Mouse (Mus musculus): ENCODE measurements around the gene Sorbs1. TPM values are rescaled to one million over a fixed set of nuclear protein-coding genes. Genes with fewer than 3 reads are reported as not detected.

The Sorbs1 gene
- polyA plus RNA-seq, 2 experiments: 35.3 to 40.6 TPM

DNA sequence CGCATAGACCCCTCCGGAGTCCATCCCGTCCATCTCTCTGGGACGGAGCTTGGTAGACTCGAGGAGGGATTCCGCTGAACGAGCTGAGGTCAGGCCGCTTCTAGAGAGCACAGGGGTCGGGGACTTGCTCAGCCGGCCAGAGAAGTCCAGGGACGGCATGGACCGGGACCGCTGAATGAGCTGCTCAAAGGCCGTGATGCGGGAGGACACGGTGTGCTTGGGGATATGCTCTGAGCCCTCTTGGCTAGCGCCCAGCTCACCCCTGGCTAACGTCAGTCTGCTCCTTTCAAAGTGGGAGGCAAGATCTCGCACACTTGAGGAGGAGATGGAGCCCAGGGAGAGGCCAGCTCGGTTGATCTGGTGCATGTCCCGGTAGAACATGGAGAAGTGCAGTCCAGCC lies 187.5 kb downstream of the Sorbs1 start:
- H3K27me3 ChIP-seq (ENCODE audit: control insufficient read depth, insufficient read depth, low read length): no peaks in the 10 kb centered on the region
- 94% methylated on average over 21 of the region's 21 CpGs for WGBS
- no peak overlapping the region for H3K27ac ChIP-seq (replicated peaks; ENCODE audit: low read depth, low read length)
- H3K9me3 ChIP-seq (ENCODE audit: control insufficient read depth, low read length): no peaks in the 10 kb centered on the region
- H3K9ac ChIP-seq (ENCODE audit: low read depth, low read length, severe bottlenecking): no peak overlapping the region
- peaks cover 2% of the 10 kb centered on the region; the same call in 1 of the 2 replicates for H3K4me1 ChIP-seq (ENCODE audit: control insufficient read depth, insufficient read depth, low read length)
- no peak for TF ChIP-seq POLR2A (IDR thresholded peaks at IDR 0.05; ENCODE audit: borderline replicate concordance, extremely low read depth, insufficient read depth, insufficient read length)
- peaks cover 19% of the 10 kb centered on the region for H3K36me3 ChIP-seq (ENCODE audit: control insufficient read depth, insufficient read depth, low read length)
- DNase-seq (ENCODE audit: low spot score) (no peak), ATAC-seq (ENCODE audit: low FRiP score, low read depth) (no peak)
- H3K4me3 ChIP-seq (replicated peaks; ENCODE audit: low read length): no peak overlapping the region
- H3K4me2 ChIP-seq (replicated peaks; ENCODE audit: low read depth, low read length, severe bottlenecking): no peak overlapping the region

DNA sequence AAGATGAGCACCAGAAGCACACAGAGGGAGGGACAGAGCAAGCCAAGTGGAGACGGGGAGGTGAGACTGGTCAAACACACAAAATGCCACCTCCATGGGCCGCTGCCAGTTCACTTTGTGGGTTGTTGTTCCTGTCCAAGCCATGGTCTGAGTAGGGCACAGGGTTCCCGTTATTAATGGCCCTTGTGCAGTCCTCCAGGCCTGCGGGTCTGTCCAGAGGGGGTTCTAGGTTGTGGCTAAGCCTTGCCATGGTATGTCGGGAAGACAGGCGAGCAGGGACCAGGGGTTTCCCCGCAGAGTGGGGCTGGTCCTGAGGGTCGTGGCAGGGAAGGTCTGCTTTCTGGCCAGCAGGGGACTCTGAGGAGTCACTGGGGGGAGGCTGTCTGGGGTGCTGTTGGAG lies 188.2 kb downstream of the Sorbs1 start:
- Histone ChIP-seq H3K4me2 (replicated peaks; ENCODE audit: low read depth, low read length, severe bottlenecking) (no peak overlapping the region), H3K9ac (ENCODE audit: low read depth, low read length, severe bottlenecking) (no peak overlapping the region), H3K4me1 (ENCODE audit: control insufficient read depth, insufficient read depth, low read length) (peaks cover 2% of the 10 kb centered on the region; the same call in 1 of the 2 replicates), H3K9me3 (ENCODE audit: control insufficient read depth, low read length) (no peaks in the 10 kb centered on the region), H3K27me3 (ENCODE audit: control insufficient read depth, insufficient read depth, low read length) (no peaks in the 10 kb centered on the region), H3K27ac (replicated peaks; ENCODE audit: low read depth, low read length) (no peak overlapping the region), H3K36me3 (ENCODE audit: control insufficient read depth, insufficient read depth, low read length) (peaks cover 17% of the 10 kb centered on the region), H3K4me3 (replicated peaks; ENCODE audit: low read length) (no peak overlapping the region)
- 87% methylated on average over 8 of the region's 8 CpGs for WGBS
- DNase-seq (ENCODE audit: low spot score): no peak
- no peak for TF ChIP-seq POLR2A (IDR thresholded peaks at IDR 0.05; ENCODE audit: borderline replicate concordance, extremely low read depth, insufficient read depth, insufficient read length)
- no peak for ATAC-seq (ENCODE audit: low FRiP score, low read depth)

DNA sequence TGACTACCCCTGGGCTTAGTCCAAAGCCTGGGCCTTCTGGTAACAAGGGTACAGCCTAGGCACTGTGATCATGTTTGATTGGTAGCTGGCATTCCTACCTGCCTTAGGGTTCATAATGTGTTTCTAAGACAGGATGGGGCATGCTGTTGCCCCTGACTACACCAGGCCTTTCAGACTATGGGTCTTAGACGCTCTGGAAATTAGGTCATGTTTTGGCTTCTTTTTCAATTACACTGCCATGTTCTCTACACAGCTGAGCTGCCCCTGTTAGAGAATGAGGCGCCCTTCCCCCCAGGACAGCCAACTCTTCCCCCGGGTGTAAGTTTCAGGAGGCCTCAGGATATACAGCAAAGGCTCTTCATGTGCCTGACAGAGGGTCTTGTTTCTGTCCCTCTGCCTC lies 191.4 kb downstream of the Sorbs1 start:
- H3K36me3 ChIP-seq (ENCODE audit: control insufficient read depth, insufficient read depth, low read length): peaks cover 22% of the 10 kb centered on the region
- peaks cover 2% of the 10 kb centered on the region; the same call in 1 of the 2 replicates for H3K4me1 ChIP-seq (ENCODE audit: control insufficient read depth, insufficient read depth, low read length)
- 72% methylated on average over 3 of the region's 3 CpGs for WGBS
- no peak overlapping the region for H3K9ac ChIP-seq (ENCODE audit: low read depth, low read length, severe bottlenecking)
- no peaks in the 10 kb centered on the region for H3K27me3 ChIP-seq (ENCODE audit: control insufficient read depth, insufficient read depth, low read length)
- ATAC-seq (ENCODE audit: low FRiP score, low read depth): no peak
- no peak overlapping the region for H3K27ac ChIP-seq (replicated peaks; ENCODE audit: low read depth, low read length)
- H3K9me3 ChIP-seq (ENCODE audit: control insufficient read depth, low read length): no peaks in the 10 kb centered on the region
- H3K4me3 ChIP-seq (replicated peaks; ENCODE audit: low read length): no peak overlapping the region
- no peak for TF ChIP-seq POLR2A (IDR thresholded peaks at IDR 0.05; ENCODE audit: borderline replicate concordance, extremely low read depth, insufficient read depth, insufficient read length)
- no peak overlapping the region for H3K4me2 ChIP-seq (replicated peaks; ENCODE audit: low read depth, low read length, severe bottlenecking)
- DNase-seq (ENCODE audit: low spot score): no peak

DNA sequence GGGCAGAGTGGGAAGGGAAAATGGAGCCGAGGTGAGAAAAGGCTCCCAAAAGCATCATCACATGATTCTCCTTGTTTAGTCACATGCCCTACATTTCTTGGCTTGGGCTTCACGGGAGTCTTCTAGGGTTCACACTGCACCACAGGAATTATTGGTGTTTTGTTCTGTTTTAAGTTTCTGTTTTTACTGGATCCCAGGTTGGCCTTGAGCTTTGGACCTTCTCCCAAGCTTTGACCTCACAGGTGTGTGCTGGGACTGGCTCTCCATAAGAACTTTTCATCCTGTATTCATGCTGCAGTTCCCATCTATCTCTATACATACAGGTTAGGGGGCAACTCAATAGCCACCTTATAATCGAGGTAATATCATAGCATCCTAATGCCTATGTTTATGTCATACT lies 194.4 kb downstream of the Sorbs1 start:
- H3K4me3 ChIP-seq (replicated peaks; ENCODE audit: low read length): no peak overlapping the region
- whole genome bisulfite sequencing: 77% methylated on average over 3 of the region's 3 CpGs
- ATAC-seq (ENCODE audit: low FRiP score, low read depth): no peak

DNA sequence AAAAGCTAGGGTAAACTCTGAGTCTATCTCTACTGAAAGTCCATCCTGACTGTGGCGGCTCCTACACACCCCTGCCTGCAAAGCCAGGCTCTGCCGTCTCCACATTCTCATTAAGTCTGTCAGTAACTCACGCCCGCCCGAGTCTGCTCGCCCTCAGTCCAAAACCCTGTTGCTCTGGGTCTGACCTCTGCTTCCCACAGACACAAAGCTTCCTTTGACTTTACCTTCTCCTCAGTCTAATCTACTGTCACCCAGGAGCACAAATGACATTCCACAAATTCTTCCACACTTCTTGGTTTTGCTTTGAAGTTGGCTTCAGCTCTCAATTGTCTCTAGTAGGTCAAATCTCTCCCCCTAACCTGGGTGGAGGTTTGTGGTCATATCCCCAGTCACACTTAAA lies 195.1 kb downstream of the Sorbs1 start:
- DNase-seq (ENCODE audit: low spot score): no peak
- WGBS: 38% methylated on average over 6 of the region's 6 CpGs
- H3K9me3 ChIP-seq (ENCODE audit: control insufficient read depth, low read length): no peaks in the 10 kb centered on the region

More for the DNA sequence above, 194.4 kb downstream of the Sorbs1 start:
- Histone ChIP-seq H3K9ac (ENCODE audit: low read depth, low read length, severe bottlenecking) (no peak overlapping the region), H3K9me3 (ENCODE audit: control insufficient read depth, low read length) (no peaks in the 10 kb centered on the region), H3K27me3 (ENCODE audit: control insufficient read depth, insufficient read depth, low read length) (no peaks in the 10 kb centered on the region), H3K4me1 (ENCODE audit: control insufficient read depth, insufficient read depth, low read length) (peaks cover 2% of the 10 kb centered on the region; the same call in 1 of the 2 replicates), H3K36me3 (ENCODE audit: control insufficient read depth, insufficient read depth, low read length) (peaks cover 7% of the 10 kb centered on the region; the same call in 1 of the 2 replicates), H3K27ac (replicated peaks; ENCODE audit: low read depth, low read length) (no peak overlapping the region), H3K4me2 (replicated peaks; ENCODE audit: low read depth, low read length, severe bottlenecking) (no peak overlapping the region)
- DNase-seq (ENCODE audit: low spot score): no peak
- TF ChIP-seq POLR2A (IDR thresholded peaks at IDR 0.05; ENCODE audit: borderline replicate concordance, extremely low read depth, insufficient read depth, insufficient read length): no peak

DNA sequence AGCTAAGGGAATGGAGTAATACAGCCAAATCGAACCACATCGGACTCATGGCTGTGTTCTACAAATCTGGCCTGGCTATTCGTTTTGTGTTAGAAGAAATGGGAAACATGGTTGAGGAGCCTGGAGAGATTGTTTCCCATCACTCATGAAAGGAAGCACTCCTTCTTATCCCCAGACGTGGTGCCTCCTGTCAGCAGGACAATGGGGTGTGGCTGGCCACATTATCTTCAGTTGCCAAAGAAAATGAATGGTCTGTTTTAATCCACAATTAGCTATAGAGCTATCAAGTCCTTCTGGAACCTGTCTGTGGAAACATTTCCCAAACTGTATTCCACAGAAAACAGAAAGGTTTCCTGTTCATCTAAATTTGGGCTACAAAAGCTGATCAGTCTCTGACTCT lies 196.6 kb downstream of the Sorbs1 start:
- H3K4me3 ChIP-seq (replicated peaks; ENCODE audit: low read length): no peak overlapping the region
- H3K4me1 ChIP-seq (ENCODE audit: control insufficient read depth, insufficient read depth, low read length): no peaks in the 10 kb centered on the region
- no peaks in the 10 kb centered on the region for H3K9me3 ChIP-seq (ENCODE audit: control insufficient read depth, low read length)
- ATAC-seq (ENCODE audit: low FRiP score, low read depth) (no peak), DNase-seq (ENCODE audit: low spot score) (no peak)
- H3K27ac ChIP-seq (replicated peaks; ENCODE audit: low read depth, low read length): no peak overlapping the region
- H3K36me3 ChIP-seq (ENCODE audit: control insufficient read depth, insufficient read depth, low read length): 0 out of 2 replicates have a peak, but pooled peaks cover 5% of the 10 kb centered on the region
- H3K9ac ChIP-seq (ENCODE audit: low read depth, low read length, severe bottlenecking): no peak overlapping the region
- WGBS: 74% methylated on average over 4 of the region's 4 CpGs
- H3K27me3 ChIP-seq (ENCODE audit: control insufficient read depth, insufficient read depth, low read length): no peaks in the 10 kb centered on the region
- H3K4me2 ChIP-seq (replicated peaks; ENCODE audit: low read depth, low read length, severe bottlenecking): no peak overlapping the region
- no peak for TF ChIP-seq POLR2A (IDR thresholded peaks at IDR 0.05; ENCODE audit: borderline replicate concordance, extremely low read depth, insufficient read depth, insufficient read length)

More for the DNA sequence above, 195.1 kb downstream of the Sorbs1 start:
- H3K9ac ChIP-seq (ENCODE audit: low read depth, low read length, severe bottlenecking): no peak overlapping the region
- no peaks in the 10 kb centered on the region for H3K27me3 ChIP-seq (ENCODE audit: control insufficient read depth, insufficient read depth, low read length)
- H3K4me1 ChIP-seq (ENCODE audit: control insufficient read depth, insufficient read depth, low read length): peaks cover 2% of the 10 kb centered on the region; the same call in 1 of the 2 replicates
- H3K36me3 ChIP-seq (ENCODE audit: control insufficient read depth, insufficient read depth, low read length): 0 out of 2 replicates have a peak, but pooled peaks cover 5% of the 10 kb centered on the region
- H3K4me3 ChIP-seq (replicated peaks; ENCODE audit: low read length): no peak overlapping the region
- TF ChIP-seq POLR2A (IDR thresholded peaks at IDR 0.05; ENCODE audit: borderline replicate concordance, extremely low read depth, insufficient read depth, insufficient read length): no peak
- no peak overlapping the region for H3K27ac ChIP-seq (replicated peaks; ENCODE audit: low read depth, low read length)
- no peak overlapping the region for H3K4me2 ChIP-seq (replicated peaks; ENCODE audit: low read depth, low read length, severe bottlenecking)
- no peak for ATAC-seq (ENCODE audit: low FRiP score, low read depth)
